Mouse (Mus musculus) bone marrow macrophage, adult 2 months (primary cell): ENCODE data around the gene Ppp1r8.

ENCODE experiments used
- CTCF ChIP-seq: IDR thresholded peaks from 2 replicates; pipeline ENCODE4 v1.5.1; 2012; ENCODE audit warnings: low read depth, mild to moderate bottlenecking, low read length, moderate library complexity
- POLR2A ChIP-seq: IDR thresholded peaks from 2 replicates; pipeline ENCODE4 v1.6.1; 2012; ENCODE audit warnings: mild to moderate bottlenecking, low read depth, low read length, borderline replicate concordance

- TF ChIP-seq CTCF (no peak; the same call in 1 of the 2 replicates), POLR2A (no peak)
Measured at GRCm38 (mm10) chr4:132818442-132818841, 24.5 kb downstream of the Ppp1r8 start.
